Mouse (Mus musculus) E14TG2a.4 (cell line): Measurements from ENCODE around the gene Gzmk.

ENCODE experiments used
- CTCF ChIP-seq: conservative IDR thresholded peaks from 2 replicates; pipeline ENCODE4 v1.5.1; 2014; ENCODE audit warnings: low read length
- NANOG ChIP-seq: IDR thresholded peaks from 2 replicates; pipeline ENCODE4 v1.6.1; 2014; ENCODE audit warnings: borderline replicate concordance, low read length, mixed read lengths
- POU5F1 ChIP-seq: IDR thresholded peaks from 2 replicates; pipeline ENCODE4 v1.6.1; 2014; ENCODE audit warnings: low read length, borderline replicate concordance

DNA sequence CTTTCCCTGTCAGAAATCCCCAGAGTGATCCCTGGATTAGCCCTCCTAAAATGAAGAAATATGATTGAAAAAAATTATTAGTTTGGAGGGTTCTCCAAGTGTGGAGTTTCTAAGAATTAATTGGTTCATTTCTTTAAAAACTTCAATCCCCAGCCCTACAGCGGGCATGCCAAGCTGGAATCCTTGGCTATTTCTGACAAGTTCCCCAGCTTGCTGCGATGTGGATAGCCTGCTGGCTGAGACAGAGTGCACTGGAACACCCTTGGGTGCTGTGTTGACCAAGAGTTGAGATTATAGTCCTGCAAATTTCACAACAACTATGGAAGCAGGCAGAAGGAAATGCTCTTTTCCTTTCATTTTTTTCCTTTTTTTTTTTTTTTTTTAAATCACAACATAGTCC is 24.1 kb downstream of the Gzmk start:
- no peak for TF ChIP-seq CTCF
- TF ChIP-seq NANOG = no peak
- TF ChIP-seq POU5F1 = no peak
